Mouse (Mus musculus): ENCODE measurements at regions not wholly inside any gene's neighbourhood (a gene's known extent, or its start where the extent isn't known, plus 50 kb on each side); places are given as distances from the start of the nearest gene placed in this dataset.

DNA sequence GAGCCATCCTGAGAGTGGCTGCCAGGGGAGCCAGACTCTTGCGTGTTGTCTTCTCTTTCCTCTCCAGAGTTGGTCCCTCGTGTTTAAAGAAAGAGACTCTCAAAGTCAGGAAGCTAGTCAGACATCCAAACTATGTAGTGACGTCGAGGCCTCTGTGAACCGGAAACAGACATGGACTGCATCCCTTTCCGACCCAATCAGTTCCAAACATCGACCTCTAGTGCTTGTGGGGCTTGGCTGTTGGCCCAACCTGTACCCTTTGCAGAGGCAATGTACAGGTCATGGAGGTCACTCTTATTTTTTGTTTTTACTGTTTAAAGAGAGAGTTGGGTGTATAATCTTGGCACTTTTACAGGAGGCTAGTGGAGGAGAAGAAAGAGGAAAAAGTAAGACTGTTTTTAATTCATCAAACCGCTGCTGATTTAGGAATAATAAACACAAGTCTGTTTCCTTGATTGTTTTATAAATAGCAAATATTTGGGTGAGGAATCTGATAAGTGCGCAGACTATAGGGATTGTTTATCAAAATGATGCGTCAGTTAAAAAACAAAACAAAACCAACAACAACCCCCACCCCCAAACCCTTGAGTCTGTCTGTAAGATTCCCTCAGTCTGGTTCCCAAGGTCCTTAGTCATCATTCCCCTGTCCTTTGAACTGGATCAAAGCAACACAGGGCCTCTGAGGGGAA, 205.2 kb upstream of the Prep start:
- no peak overlapping the region for H3K4me3 ChIP-seq (ENCODE audit: low read depth, low read length)
- no peak for ATAC-seq (ENCODE audit: insufficient number of reproducible peaks, low FRiP score, low TSS enrichment, low read depth)
- no peak overlapping the region for H3K9ac ChIP-seq (ENCODE audit: low read length)
- H3K27ac ChIP-seq (replicated peaks; ENCODE audit: low read depth, low read length) = no peak overlapping the region
- no peaks in the 10 kb centered on the region for H3K27me3 ChIP-seq (ENCODE audit: control insufficient read depth, insufficient read depth, low read length)
- peaks cover 8% of the 10 kb centered on the region; the same call in 1 of the 2 replicates for H3K4me1 ChIP-seq (ENCODE audit: control insufficient read depth, insufficient read depth, low read length)
- DNase-seq (ENCODE audit: low spot score) = no peak
- no peak overlapping the region for H3K4me2 ChIP-seq (ENCODE audit: low read depth, severe bottlenecking)
- no peaks in the 10 kb centered on the region for H3K9me3 ChIP-seq (ENCODE audit: control insufficient read depth, low read length)
- WGBS = 72% methylated on average over 10 of the region's 10 CpGs
- no peaks in the 10 kb centered on the region for H3K36me3 ChIP-seq (ENCODE audit: control insufficient read depth, insufficient read depth, low read length)

DNA sequence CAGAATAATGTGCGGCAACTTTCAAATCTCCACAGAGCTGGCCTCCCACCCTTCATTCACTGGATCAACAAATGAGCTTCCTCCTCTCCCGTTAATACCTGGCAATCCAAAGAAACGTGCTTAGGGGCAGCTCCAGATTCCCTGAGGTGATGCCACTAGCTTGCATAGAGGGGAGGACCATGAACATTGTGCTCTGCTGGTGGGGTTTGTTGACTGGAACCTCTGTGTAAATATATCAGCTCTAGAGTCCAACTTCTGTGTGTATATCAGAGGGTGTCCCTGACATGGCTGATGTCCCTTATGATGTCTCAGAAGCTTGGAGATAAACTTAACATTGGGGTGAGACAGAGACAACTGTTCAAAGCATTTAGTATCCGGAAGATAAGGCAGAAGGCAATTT, 209.6 kb upstream of the Prep start:
- no peaks in the 10 kb centered on the region for H3K27me3 ChIP-seq (ENCODE audit: control insufficient read depth, insufficient read depth, low read length)
- peaks cover 3% of the 10 kb centered on the region; the same call in 1 of the 2 replicates for H3K4me1 ChIP-seq (ENCODE audit: control insufficient read depth, insufficient read depth, low read length)
- 78% methylated on average over 4 of the region's 4 CpGs for WGBS
- no peak overlapping the region for H3K9ac ChIP-seq (ENCODE audit: low read length)
- H3K4me3 ChIP-seq (ENCODE audit: low read depth, low read length) = no peak overlapping the region
- H3K36me3 ChIP-seq (ENCODE audit: control insufficient read depth, insufficient read depth, low read length) = no peaks in the 10 kb centered on the region
- H3K27ac ChIP-seq (replicated peaks; ENCODE audit: low read depth, low read length) = no peak overlapping the region
- no peak for ATAC-seq (ENCODE audit: insufficient number of reproducible peaks, low FRiP score, low TSS enrichment, low read depth)
- no peak overlapping the region for H3K4me2 ChIP-seq (ENCODE audit: low read depth, severe bottlenecking)
- no peak for DNase-seq (ENCODE audit: low spot score)
- no peaks in the 10 kb centered on the region for H3K9me3 ChIP-seq (ENCODE audit: control insufficient read depth, low read length)

DNA sequence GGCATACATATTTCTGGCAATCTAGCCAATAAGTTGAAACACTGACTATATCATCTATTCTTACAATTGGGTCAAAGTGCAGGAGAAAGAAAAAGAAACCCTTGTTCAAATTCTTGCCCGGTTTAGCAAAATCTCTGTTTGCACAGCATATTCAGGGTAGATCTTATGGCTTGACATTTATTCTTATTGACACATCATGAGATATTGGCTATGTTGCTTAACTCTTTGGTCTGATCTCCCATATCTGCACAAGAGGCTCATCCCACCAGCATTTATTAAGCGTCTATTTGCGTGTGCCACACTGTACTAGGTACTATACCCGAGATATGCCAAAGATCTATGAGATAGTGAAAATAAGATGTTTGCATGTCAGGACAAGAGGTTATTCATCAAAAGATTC, 212.9 kb upstream of the Prep start:
- 94% methylated on average over 4 of the region's 4 CpGs for WGBS
- ATAC-seq (ENCODE audit: insufficient number of reproducible peaks, low FRiP score, low TSS enrichment, low read depth) (no peak), DNase-seq (ENCODE audit: low spot score) (no peak)
- Histone ChIP-seq H3K4me2 (ENCODE audit: low read depth, severe bottlenecking) (no peak overlapping the region), H3K27me3 (ENCODE audit: control insufficient read depth, insufficient read depth, low read length) (no peaks in the 10 kb centered on the region), H3K4me1 (ENCODE audit: control insufficient read depth, insufficient read depth, low read length) (no peaks in the 10 kb centered on the region), H3K9me3 (ENCODE audit: control insufficient read depth, low read length) (no peaks in the 10 kb centered on the region), H3K9ac (ENCODE audit: low read length) (no peak overlapping the region), H3K36me3 (ENCODE audit: control insufficient read depth, insufficient read depth, low read length) (no peaks in the 10 kb centered on the region), H3K4me3 (ENCODE audit: low read depth, low read length) (no peak overlapping the region), H3K27ac (replicated peaks; ENCODE audit: low read depth, low read length) (no peak overlapping the region)

- Histone ChIP-seq H3K27me3 (ENCODE audit: control insufficient read depth, insufficient read depth, low read length) (no peaks in the 10 kb centered on the region), H3K4me1 (ENCODE audit: control insufficient read depth, insufficient read depth, low read length) (no peaks in the 10 kb centered on the region), H3K9me3 (ENCODE audit: control insufficient read depth, low read length) (no peaks in the 10 kb centered on the region), H3K4me2 (ENCODE audit: low read depth, severe bottlenecking) (no peak overlapping the region), H3K27ac (replicated peaks; ENCODE audit: low read depth, low read length) (no peak overlapping the region), H3K9ac (ENCODE audit: low read length) (no peak overlapping the region), H3K4me3 (ENCODE audit: low read depth, low read length) (no peak overlapping the region), H3K36me3 (ENCODE audit: control insufficient read depth, insufficient read depth, low read length) (no peaks in the 10 kb centered on the region)
- whole genome bisulfite sequencing = 80% methylated on average over 4 of the region's 4 CpGs
- no peak for DNase-seq (ENCODE audit: low spot score)
- no peak for ATAC-seq (ENCODE audit: insufficient number of reproducible peaks, low FRiP score, low TSS enrichment, low read depth)
These were observed 218.0 kb upstream of the Prep start for GRCm38 (mm10) chr10:44849016-44849415.

GRCm38 (mm10) chr10:44846765-44847164, 220.2 kb upstream of the Prep start:
- no peaks in the 10 kb centered on the region for H3K9me3 ChIP-seq (ENCODE audit: control insufficient read depth, low read length)
- H3K4me1 ChIP-seq (ENCODE audit: control insufficient read depth, insufficient read depth, low read length) = no peaks in the 10 kb centered on the region
- H3K36me3 ChIP-seq (ENCODE audit: control insufficient read depth, insufficient read depth, low read length) = no peaks in the 10 kb centered on the region
- ATAC-seq (ENCODE audit: insufficient number of reproducible peaks, low FRiP score, low TSS enrichment, low read depth) (no peak), DNase-seq (ENCODE audit: low spot score) (no peak)
- no peaks in the 10 kb centered on the region for H3K27me3 ChIP-seq (ENCODE audit: control insufficient read depth, insufficient read depth, low read length)
- H3K27ac ChIP-seq (replicated peaks; ENCODE audit: low read depth, low read length) = no peak overlapping the region
- H3K4me2 ChIP-seq (ENCODE audit: low read depth, severe bottlenecking) = no peak overlapping the region
- H3K9ac ChIP-seq (ENCODE audit: low read length) = no peak overlapping the region
- 86% methylated on average over 3 of the region's 3 CpGs for WGBS
- H3K4me3 ChIP-seq (ENCODE audit: low read depth, low read length) = no peak overlapping the region

GRCm38 (mm10) chr10:44846149-44846548, 220.9 kb upstream of the Prep start:
- H3K36me3 ChIP-seq (ENCODE audit: control insufficient read depth, insufficient read depth, low read length) = no peaks in the 10 kb centered on the region
- H3K4me1 ChIP-seq (ENCODE audit: control insufficient read depth, insufficient read depth, low read length) = no peaks in the 10 kb centered on the region
- no peaks in the 10 kb centered on the region for H3K27me3 ChIP-seq (ENCODE audit: control insufficient read depth, insufficient read depth, low read length)
- 19% methylated on average over 2 of the region's 2 CpGs for WGBS
- DNase-seq (ENCODE audit: low spot score) = no peak
- ATAC-seq (ENCODE audit: insufficient number of reproducible peaks, low FRiP score, low TSS enrichment, low read depth) = no peak
- no peak overlapping the region for H3K9ac ChIP-seq (ENCODE audit: low read length)
- no peaks in the 10 kb centered on the region for H3K9me3 ChIP-seq (ENCODE audit: control insufficient read depth, low read length)
- no peak overlapping the region for H3K4me3 ChIP-seq (ENCODE audit: low read depth, low read length)
- H3K27ac ChIP-seq (replicated peaks; ENCODE audit: low read depth, low read length) = no peak overlapping the region
- no peak overlapping the region for H3K4me2 ChIP-seq (ENCODE audit: low read depth, severe bottlenecking)

DNA sequence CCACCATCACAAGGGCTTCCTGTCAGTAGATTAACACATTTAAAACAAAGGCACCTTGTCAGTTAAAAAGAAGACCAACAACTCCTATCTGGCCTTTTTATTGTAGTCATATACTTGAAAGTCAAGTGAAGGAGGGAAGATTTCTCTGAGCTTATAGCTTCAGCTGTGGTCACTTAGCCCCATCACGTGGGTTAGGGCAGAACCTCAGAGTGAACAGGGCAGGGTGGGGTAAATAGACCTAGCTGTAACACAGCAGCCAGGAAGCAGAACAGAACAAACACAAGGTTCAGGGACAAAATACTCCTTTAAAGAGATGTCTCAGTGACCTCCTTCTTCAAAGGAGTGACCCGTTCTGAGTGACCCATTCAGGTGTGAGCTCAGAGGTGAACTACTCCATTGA, 226.6 kb upstream of the Prep start:
- Histone ChIP-seq H3K4me2 (ENCODE audit: low read depth, severe bottlenecking) (no peak overlapping the region), H3K9me3 (ENCODE audit: control insufficient read depth, low read length) (no peaks in the 10 kb centered on the region), H3K36me3 (ENCODE audit: control insufficient read depth, insufficient read depth, low read length) (no peaks in the 10 kb centered on the region), H3K4me1 (ENCODE audit: control insufficient read depth, insufficient read depth, low read length) (no peaks in the 10 kb centered on the region), H3K27ac (replicated peaks; ENCODE audit: low read depth, low read length) (no peak overlapping the region), H3K9ac (ENCODE audit: low read length) (no peak overlapping the region), H3K27me3 (ENCODE audit: control insufficient read depth, insufficient read depth, low read length) (no peaks in the 10 kb centered on the region), H3K4me3 (ENCODE audit: low read depth, low read length) (no peak overlapping the region)
- ATAC-seq (ENCODE audit: insufficient number of reproducible peaks, low FRiP score, low TSS enrichment, low read depth) (no peak), DNase-seq (ENCODE audit: low spot score) (no peak)
- 63% methylated on average over 2 of the region's 2 CpGs for WGBS

- ATAC-seq (ENCODE audit: insufficient number of reproducible peaks, low FRiP score, low TSS enrichment, low read depth) (no peak), DNase-seq (ENCODE audit: low spot score) (no peak)
- H3K36me3 ChIP-seq (ENCODE audit: control insufficient read depth, insufficient read depth, low read length) = no peaks in the 10 kb centered on the region
- 88% methylated on average over 1 of the region's 1 CpGs for WGBS
- no peak overlapping the region for H3K4me3 ChIP-seq (ENCODE audit: low read depth, low read length)
- 0 out of 2 replicates have a peak, but pooled peaks cover 3% of the 10 kb centered on the region for H3K9me3 ChIP-seq (ENCODE audit: control insufficient read depth, low read length)
- no peaks in the 10 kb centered on the region for H3K27me3 ChIP-seq (ENCODE audit: control insufficient read depth, insufficient read depth, low read length)
- no peak overlapping the region for H3K27ac ChIP-seq (replicated peaks; ENCODE audit: low read depth, low read length)
- no peak overlapping the region for H3K4me2 ChIP-seq (ENCODE audit: low read depth, severe bottlenecking)
- H3K4me1 ChIP-seq (ENCODE audit: control insufficient read depth, insufficient read depth, low read length) = no peaks in the 10 kb centered on the region
- no peak overlapping the region for H3K9ac ChIP-seq (ENCODE audit: low read length)
These were observed 234.5 kb upstream of the Prep start for GRCm38 (mm10) chr10:44832455-44832854.

DNA sequence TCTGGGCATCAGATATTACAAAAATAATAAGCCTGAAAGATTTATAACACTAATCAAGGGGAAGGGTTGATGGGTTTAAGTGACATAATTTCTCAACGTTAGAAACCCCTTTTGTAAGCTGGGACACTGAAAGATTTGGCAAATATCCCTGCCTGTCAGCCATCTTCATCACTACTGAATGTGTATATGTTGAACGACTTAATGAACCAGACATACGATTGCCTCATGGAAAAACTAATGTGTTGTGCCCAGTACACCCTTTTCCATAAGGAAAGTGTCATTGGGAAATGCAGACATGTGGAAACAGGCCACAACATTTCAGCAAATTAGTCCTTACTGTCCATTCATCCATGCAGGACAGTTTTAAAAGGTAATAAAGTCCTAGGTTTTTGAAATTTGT, 240.7 kb upstream of the Prep start:
- H3K36me3 ChIP-seq (ENCODE audit: control insufficient read depth, insufficient read depth, low read length) = no peaks in the 10 kb centered on the region
- no peak overlapping the region for H3K4me3 ChIP-seq (ENCODE audit: low read depth, low read length)
- DNase-seq (ENCODE audit: low spot score) (no peak), ATAC-seq (ENCODE audit: insufficient number of reproducible peaks, low FRiP score, low TSS enrichment, low read depth) (no peak)
- 80% methylated on average over 3 of the region's 3 CpGs for WGBS
- H3K9ac ChIP-seq (ENCODE audit: low read length) = no peak overlapping the region
- H3K4me2 ChIP-seq (ENCODE audit: low read depth, severe bottlenecking) = no peak overlapping the region
- no peaks in the 10 kb centered on the region for H3K9me3 ChIP-seq (ENCODE audit: control insufficient read depth, low read length)
- H3K27ac ChIP-seq (replicated peaks; ENCODE audit: low read depth, low read length) = no peak overlapping the region
- no peaks in the 10 kb centered on the region for H3K4me1 ChIP-seq (ENCODE audit: control insufficient read depth, insufficient read depth, low read length)
- no peaks in the 10 kb centered on the region for H3K27me3 ChIP-seq (ENCODE audit: control insufficient read depth, insufficient read depth, low read length)

All from limb, embryonic 11.5 days (tissue).